Mouse (Mus musculus): ENCODE measurements around the gene Pcdh15.

Gene Pcdh15

DNA sequence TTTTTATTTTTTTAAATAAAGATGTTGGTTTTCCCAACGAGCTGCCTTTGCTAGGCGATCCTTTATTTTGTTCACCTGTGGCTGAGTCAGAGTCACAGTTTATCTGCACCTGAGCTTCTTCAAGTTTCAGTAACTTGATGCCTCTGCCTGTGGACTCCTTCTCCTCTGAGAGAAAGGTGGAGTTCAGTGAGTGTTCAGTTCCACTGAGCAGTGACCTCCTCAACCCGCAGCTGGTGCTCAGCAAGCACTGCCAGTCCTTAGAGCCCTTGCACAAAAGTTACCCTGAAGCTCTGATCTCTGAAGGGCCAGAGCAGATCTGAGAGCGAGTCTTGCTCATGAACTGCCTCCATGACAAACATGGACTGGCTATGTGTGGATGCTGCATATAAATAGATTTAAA, 724.1 kb downstream of the Pcdh15 start:
- no peak for DNase-seq

DNA sequence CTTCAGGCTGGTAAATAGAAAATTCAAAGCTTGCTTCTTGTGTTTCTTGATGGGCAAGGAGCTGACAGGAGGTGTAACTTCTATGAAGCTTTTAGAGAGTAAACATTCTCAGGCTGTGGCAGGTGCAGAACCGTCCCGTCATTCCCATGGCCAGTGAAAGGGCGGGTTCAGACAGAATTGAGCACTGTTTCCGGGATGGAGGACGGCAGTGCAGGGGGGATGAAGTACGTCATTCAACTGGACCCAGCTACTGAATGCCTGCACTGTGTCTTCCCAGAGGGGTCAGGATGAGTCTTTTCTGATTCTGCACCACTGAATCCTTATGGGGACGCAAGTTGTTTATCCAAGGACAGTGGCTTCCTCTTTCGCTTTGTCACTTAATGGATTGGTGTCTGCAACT, 727.2 kb downstream of the Pcdh15 start:
- DNase-seq: no peak

DNA sequence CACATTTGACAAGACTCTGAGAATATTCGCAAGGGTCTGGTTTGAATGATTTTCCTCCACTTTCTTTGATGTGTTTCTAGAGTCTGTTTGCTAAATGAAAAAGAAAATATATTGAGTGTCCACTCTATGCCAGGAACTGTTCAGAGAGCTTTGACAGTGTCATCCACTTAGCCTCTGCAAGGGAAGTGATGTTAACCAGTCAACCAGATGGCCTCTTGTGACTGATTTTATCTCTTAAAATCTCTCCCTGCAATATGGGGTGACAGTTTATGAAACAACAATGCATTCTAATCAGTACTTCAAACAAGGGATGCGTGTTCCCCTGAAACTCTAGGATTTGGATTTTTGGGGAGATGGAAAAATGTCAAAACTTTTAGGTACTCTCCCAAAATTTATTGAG, 729.6 kb downstream of the Pcdh15 start:
- DNase-seq: no peak

DNA sequence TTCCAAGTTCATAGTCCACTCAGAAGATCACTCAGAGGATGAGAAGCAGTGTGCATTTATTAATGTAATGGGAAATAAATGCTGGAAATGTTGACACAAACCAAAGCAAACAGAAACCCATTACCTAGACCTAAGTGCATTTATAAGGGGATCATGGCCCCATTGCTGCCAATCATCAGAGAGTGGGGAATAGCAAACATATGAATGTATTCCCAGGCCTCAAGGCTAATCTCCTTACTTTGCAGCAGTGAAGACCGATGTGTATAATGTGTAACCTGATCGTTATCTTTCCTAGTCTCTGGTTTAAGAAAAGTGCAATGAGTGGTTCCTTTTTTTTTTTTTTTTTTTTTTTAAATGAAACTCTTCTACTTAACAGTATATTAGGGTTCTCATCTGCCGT, 745.9 kb downstream of the Pcdh15 start:
- no peak for DNase-seq

DNA sequence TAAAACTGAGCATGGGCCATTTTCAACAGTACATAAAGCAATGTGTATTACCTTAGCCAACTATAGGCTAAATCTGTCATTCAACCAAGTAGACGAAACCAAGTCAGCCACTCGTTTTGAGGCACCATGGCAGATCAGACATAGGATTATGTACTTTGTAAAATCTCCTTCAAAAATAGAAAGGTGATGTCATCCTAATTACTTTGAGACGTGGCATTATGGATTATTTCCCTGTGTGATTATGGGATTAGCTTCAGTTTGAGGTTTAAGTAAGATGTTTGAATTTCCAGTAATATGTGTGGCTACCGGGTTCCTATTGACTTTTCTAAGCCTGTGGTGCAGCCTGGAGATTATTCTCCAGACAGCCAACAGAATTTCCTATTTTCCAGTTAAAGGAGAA, 763.0 kb downstream of the Pcdh15 start:
- no peak for DNase-seq

DNA sequence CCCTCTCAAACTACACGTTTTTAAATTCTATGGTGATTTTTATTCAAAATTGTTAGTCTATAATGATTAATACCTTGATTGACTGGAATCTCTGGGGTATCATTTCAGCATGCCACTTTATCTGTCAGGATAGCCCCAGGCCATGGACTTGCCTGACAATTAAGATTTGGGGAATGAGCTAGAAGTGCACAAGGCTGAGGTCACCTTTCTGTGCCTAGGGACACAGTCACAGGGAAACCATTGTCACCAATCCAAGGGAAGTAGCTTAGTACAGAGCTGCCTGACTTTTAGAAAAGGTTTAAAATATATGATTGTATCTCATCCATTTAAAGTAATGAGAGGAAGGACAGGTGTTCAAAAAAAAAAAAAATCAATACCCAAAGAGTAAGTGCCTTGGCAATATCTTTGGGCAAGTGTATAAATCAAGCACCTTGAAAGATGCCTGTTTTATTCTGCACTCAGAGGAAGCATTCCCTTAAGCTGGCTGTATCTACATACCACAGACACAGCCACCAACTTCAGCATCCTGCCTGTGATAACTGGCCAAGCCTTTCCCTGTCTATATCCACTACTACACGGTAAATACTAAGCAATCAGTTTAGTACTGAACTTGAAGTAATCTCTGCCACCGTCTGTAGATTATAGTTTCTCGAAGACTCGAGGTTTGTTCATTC, 779.0 kb downstream of the Pcdh15 start:
- DNase-seq: no peak

DNA sequence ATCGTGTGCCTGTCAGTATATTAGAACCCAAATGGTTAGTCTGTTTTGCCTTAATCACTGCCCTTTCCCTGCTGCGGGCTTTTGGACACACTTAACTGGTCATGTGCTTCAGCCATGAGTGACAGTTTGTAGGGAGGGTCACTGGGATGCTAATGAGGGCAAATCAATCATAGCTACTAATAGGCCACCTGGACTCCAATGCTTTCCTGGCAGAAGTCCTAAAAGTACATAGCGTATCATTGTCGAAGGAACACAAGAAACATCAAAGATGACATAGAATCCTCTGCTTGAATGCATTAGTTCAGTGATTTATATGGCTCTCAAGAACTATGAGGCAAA, 779.6 kb downstream of the Pcdh15 start:
- no peak for DNase-seq

DNA sequence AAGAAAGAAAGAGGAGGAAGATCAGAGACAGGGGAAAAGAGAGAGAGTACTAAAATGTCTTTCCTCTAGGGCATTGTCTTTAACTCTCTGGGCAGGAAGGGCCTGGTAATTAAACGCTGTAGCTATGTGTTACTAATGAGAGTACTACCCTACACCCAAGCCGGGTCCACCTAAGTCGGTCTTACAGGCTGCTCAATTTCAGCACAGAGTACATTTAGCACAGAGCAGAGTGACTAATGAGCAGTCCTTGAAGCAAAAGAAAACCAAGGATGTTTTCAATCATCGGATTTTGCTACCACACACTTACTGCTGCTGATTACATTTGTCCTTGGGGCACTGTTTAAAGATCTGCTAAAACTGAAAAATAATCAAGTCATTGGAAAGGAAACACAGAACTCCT, 788.6 kb downstream of the Pcdh15 start:
- DNase-seq: no peak

DNA sequence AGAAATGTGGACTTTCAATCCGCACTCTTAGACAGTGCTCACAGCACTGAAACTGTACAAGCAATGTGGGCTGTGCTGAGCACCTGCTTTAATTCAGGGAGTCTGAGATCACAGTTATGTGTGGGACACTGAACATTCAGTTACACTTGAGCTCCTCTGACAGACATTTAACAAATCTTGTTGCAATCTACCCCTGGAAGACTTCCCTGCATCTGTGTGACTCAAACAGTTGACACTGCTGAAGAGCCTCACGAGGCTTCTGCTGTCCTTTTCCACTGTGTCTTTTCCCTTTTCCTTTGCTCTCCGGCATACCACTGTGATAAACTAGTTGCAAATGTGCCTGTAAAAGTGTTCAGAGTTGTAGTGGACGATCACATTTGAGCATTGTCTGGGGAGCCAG, 793.1 kb downstream of the Pcdh15 start:
- DNase-seq: no peak

DNA sequence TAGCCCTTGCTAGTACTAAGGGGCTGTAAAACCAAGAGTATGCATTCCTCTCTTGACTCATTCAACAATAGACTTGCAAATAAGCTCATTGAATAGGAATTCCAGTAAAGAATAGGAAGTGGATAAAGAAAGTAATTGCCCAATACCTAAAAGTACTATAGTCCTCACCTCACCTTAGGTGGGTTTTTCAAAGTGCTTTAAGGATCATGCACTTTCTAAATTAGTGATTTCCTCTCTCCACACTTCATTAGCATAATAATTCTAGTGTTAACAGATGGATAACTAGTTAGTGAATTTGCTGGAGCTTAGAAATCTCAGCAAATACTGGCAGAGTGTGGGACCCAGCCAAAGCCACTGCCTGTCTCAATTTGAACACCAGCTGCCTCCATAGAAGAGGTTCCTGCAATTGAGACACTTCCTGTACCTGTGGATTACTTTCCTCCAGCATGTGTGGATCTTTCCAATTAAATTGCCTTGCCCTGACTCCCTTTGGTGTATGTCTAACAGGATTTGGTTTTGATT, 797.0 kb downstream of the Pcdh15 start:
- no peak for DNase-seq

DNA sequence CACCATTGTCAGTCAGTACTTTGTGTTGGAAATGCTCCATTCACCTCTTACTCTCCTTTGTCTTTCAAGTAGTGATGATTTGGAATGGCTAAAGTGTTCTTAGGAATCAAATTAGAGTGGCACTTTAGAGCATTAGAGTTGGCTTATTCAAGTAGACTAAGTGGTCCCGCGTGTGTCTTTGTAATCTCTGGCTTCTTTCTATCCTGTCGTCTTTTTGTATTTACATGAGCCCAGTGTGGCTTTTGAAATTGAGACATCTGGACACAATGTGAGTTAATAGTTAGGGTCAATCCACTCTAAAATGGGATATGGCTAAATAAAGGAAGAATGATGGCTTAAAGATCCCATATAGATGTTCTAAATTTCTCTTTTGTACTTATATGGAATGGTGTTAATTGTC, 800.0 kb downstream of the Pcdh15 start:
- no peak for DNase-seq

DNA sequence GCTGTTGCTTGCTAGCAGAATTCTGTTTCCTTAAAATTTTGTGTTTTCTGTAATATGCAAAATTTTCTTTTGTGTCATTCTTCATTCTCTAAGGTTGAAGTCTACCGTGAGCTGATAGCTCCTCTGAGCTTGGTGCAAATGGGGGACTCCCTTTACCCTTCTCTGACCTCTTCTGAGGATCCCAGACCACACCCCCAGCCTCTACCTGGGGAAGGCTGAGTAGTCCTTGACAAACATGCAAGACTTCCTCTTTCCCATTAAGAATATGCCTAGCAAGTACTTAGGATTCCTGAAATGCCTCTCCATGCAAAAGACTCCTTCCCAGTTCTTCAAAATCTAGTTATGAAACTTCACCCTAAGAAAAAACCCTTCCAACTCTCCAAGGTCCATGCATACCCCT, 808.5 kb downstream of the Pcdh15 start:
- DNase-seq: no peak

DNA sequence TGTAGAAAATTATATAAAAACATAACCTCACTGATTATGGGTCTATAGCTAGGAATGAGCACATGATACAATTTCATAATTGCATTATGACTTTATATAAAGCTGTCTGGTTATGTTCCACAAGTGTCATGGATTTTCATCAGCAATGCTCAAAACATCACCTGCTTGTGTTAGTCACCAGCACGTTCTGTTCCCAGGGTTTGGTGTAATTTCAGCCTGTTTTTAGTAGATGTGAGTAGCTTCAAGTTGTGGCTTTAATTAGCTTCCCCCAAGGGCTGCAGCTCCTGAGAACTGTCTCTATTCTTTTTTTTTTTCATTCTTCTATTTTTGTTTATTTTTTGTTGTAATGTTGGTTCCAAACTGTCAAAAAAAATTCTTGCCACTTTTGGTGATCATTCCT, 809.4 kb downstream of the Pcdh15 start:
- no peak for DNase-seq

DNA sequence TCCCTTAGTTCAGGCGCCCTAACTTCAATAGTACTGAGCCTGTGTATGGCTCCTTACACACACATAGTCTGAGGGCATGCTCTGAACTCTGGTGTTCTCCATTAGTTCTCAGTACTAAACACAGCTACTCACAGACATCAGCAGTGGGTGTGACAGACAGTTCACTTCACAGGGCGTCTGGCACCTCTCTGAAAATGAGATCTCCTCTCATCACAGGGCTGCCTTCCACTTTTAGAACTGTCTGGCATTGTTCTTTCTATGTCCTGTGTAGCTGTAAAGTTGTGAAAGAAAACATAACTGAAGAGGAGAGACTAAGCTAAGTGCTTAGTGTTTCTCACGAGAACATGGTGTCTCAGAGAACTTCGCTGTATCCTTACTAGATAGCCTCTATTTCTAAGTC, 816.0 kb downstream of the Pcdh15 start:
- DNase-seq: no peak

DNA sequence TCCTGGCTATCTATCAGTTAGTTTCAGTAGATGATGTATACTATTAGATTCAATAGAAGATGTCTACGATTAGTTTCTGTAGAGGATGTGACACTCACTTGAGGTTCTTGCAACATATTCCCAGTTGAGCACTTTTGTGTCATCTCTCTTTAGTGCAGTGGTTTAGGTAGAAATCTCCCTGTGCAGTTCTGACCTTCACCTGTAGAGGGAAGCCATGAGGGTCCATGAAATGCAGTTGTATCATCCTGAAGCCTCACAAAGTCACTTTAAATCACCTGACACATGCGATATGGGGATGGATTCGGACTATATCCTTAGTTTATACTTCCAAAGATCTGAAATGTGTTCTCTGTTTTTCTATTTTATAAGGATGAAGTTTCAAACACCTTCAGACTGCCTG, 822.4 kb downstream of the Pcdh15 start:
- peak; percentile 4 to 5 for DNase-seq

DNA sequence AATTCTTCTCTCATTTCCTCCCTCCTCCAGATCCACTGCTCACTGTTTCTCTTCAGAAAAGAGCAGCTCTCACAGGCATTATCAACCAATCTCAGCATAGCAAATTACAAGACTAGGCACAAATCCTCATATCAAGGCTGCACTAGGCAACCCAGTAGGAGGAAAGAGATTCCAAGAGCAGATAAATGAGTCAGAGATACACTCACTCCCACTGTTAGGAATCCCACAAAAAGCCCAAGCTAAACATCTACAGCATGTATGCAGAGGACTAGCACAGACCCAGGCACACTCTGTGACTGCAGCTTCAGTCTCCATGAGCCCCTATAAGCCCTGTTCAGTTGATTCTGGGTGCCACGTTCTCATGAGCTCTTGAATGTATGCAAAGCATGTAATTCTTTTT, 829.5 kb downstream of the Pcdh15 start:
- DNase-seq: no peak

DNA sequence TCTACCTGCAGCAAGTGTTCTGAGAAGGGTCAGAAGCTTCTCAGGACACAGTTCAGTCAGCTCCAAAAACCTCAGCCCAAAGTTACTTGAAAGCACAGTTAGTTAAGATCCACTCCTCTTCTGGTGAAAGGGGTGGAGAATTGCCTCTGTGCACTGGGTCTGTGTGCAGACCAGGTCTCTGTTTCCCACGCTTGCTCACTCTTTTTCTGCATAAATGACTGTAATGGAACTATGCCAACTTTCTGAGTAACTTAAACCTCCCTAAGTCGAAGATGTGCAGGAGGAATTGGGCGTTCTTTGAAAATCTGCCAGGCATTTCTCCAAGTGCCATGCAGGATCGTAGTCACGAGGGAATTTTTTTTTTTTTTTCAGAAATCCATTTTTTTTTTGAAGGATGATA, 830.6 kb downstream of the Pcdh15 start:
- DNase-seq: no peak

DNA sequence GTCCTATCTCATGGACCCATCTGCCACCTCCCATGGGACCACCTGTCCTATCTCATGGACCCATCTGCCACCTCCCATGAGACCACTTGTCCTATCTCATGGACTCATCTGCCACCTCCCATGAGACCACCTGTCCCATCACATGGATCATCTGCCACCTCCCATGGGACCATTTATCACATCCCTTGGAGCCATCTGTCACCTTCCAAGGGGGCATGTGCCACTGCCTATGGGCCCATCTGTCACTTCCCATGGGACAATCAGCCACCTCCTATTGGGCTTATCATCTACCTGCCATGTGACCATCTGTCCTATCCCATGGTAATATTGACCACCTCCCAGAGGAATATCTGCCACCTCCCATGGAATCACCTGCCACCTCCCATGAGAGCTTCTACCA, 832.0 kb downstream of the Pcdh15 start:
- DNase-seq: no peak

DNA sequence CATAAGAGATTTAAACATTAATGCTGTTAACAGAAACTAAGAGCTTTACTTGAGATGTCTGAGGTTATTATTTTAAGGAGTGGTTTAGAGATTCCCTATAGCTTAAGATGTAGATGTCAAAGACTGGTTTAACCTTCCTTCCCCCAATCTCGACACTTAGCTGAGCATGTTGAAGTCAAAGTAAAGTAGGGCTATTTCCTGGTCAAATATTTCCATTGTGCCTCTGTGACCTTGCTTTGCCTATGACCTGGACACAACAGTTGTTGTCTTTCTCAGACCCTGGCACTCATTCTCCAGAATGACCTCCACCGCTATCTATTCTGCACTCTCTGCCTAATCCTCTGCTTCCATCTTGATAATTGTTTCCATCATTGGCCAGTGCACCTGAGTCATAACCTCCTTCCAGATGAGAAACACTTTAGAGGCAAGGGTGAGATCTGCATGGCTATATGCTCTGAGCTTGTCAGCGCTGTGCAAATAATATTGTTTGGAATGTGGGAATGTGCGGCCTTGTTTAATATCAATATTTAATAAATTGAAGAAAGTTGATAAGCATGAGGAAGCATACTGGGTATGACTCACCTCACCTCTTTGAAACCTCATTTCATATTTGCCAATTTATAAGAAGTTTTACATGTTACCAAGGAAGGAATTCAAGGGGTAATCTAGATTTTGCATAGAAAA, 833.0 kb downstream of the Pcdh15 start:
- no peak for DNase-seq

DNA sequence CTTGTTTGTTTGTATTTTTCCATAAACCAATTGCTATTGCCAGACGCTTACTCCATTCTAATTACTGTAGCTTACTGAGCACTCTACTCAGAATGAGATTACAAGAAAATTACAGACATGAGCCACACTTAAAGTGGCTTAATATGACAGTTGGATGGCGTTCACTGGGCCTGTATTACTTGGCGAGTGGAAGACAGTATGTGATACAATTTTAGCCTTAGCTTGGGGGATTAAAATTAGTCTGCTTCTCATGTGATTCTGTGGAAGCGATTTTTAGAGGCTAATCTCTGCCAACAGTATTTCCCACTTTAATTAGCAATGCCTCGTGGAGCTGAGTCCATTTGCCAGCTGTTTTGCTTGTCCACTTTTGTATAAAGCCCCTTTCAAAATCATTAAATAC, 837.0 kb downstream of the Pcdh15 start:
- DNase-seq: no peak

DNA sequence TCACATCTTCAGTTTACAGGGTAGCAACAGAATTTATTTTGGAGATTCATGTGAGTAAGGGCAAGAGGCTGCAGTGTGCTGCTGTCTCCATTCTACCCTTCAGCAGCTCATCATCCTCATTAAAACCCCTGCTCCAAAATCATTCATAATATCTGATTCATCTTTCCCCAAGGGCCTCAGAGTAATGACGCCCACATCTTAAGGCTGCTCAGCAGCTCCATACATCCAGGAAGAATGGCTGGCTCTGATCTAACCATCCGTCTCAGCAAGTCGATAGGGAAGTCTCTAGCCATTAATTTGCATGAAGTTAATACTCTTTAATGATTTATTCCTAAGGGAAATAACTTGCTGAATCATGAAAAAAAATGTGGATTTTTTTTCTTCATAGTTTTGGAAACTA, 839.8 kb downstream of the Pcdh15 start:
- DNase-seq: no peak

DNA sequence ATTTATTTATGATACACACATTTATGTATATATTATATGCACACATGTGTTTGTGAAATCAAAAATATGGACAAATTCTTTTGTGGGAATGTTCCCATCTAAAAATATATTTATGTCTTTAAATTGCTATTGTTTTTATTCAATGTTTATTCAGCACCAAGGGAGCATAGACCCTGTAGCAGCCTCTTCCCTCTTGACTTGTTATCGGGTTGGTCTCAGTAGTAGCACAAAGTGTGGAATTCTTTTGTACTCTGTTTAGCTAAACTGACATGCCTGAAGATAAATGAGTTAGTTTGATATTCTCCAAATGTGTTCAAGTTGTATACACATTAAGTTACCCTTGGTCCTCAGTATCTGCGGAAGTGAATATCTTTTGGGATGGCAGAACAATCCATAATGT, 848.7 kb downstream of the Pcdh15 start:
- DNase-seq: no peak

DNA sequence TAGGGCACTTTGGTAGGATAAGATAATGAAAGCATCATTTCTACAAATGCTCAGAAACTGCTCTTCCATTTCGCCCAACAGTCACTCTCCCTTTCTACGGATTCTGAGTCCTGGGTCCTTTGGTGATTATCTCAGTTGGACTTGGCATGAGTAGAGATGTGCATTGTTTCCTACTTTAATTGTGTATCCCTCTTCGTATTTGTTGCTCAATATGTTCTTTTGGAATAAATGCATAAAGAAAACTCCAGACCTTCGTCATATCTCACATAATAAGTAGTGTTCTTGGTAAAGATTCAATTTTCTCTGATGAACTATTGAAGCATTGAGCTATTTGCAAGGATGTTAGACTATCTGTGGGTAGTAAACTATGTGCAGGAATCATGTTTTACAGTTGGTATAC, 854.2 kb downstream of the Pcdh15 start:
- DNase-seq: no peak

DNA sequence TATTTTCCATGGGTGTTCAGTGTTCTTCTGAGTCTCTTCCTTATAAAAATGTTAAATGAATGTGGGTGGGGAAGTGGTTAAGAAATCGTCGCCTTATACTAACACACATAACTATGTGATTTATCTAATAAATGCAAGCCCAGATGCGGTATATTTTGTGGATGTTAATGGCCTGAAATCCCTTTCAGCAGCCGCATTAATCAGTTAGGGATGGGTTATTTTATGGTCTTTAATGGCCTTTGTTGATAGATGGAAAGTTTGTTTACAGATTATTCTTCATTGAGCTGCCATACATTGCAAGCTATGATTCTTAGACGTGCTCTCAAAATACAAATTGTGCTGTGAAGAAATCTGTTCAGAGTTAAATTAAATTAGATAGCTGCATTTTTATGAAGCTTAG, 884.9 kb downstream of the Pcdh15 start:
- DNase-seq: no peak

DNA sequence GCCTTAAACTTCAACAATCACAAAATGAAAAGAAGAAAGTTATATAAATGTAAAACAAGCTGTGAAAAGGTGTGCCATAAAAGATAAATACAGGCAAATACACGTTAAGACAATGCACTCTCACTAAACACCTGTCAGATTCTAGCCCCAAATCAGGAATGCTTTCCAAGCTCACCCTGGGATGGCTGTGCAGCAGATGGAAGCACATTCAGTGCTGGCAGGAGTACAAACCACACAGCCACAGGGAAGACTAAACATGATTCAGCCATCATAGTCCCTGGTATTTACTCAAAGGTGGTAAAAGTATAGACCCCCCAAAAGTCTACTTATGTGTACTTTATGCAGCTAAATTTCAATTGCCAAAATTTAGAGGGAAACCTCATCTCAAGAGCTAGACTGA, 909.7 kb downstream of the Pcdh15 start:
- no peak for DNase-seq
